Mouse (Mus musculus) ES-Bruce4 (cell line): ENCODE data around the gene Tmco5. TPM values are rescaled to one million over a fixed set of nuclear protein-coding genes. Genes with fewer than 3 reads are reported as not detected.

Experiments
- H3K27ac ChIP-seq: 2 replicates; pipeline ENCODE4 v1.5.1; 2012; ENCODE audit warnings: low read length, inconsistent platforms; ENCODE audit not compliant: insufficient read depth
- H3K27me3 ChIP-seq: 2 replicates; pipeline ENCODE4 v1.6.1; 2012; ENCODE audit warnings: mild to moderate bottlenecking, low read length, inconsistent platforms; ENCODE audit not compliant: control insufficient read depth, poor library complexity, insufficient read depth, severe bottlenecking
- H3K36me3 ChIP-seq: 2 replicates; pipeline ENCODE4 v1.6.1; 2012; ENCODE audit warnings: inconsistent platforms, mild to moderate bottlenecking, low read length, moderate library complexity; ENCODE audit not compliant: control insufficient read depth, poor library complexity, insufficient read depth, severe bottlenecking
- H3K4me1 ChIP-seq: one replicate; pipeline ENCODE4 v1.8.1; 2011; ENCODE audit warnings: low read length; ENCODE audit not compliant: control insufficient read depth, insufficient read depth
- H3K4me3 ChIP-seq: 2 replicates; pipeline ENCODE4 v1.5.1; 2011; ENCODE audit warnings: low read depth, mild to moderate bottlenecking, low read length
- H3K9ac ChIP-seq: 2 replicates; pipeline ENCODE4 v1.6.1; 2012; ENCODE audit warnings: low read depth, mild to moderate bottlenecking, inconsistent platforms; ENCODE audit not compliant: poor library complexity, severe bottlenecking
- H3K9me3 ChIP-seq: replicated peaks from 2 replicates; pipeline ENCODE4 v1.6.1; 2012; ENCODE audit warnings: mild to moderate bottlenecking, low read length, inconsistent platforms; ENCODE audit not compliant: control insufficient read depth, poor library complexity, insufficient read depth, severe bottlenecking
- CTCF ChIP-seq: IDR thresholded peaks from one replicate; pipeline ENCODE4 v1.8.1; 2011; ENCODE audit warnings: low read depth, low read length
- EP300 ChIP-seq: IDR thresholded peaks from 2 replicates; pipeline ENCODE4 v1.6.1; 2011; ENCODE audit warnings: low read depth, low read length; ENCODE audit not compliant: insufficient read depth
- POLR2A ChIP-seq: IDR thresholded peaks from one replicate; pipeline ENCODE4 v1.8.1; 2011; ENCODE audit warnings: low read length; ENCODE audit not compliant: insufficient read depth
- polyA plus RNA-seq: library from polyadenylated mRNA; stranded (reverse); fragments of >200 nt; gene quantifications from 2 replicates; pipeline ENCODE4 v1.2.4, GENCODE M21; 2011; ENCODE audit warnings: low read depth; ENCODE audit not compliant: missing spikeins, insufficient read depth, insufficient read length

Tmco5 gene
- polyA plus RNA-seq, result not detected in 2 replicates

DNA sequence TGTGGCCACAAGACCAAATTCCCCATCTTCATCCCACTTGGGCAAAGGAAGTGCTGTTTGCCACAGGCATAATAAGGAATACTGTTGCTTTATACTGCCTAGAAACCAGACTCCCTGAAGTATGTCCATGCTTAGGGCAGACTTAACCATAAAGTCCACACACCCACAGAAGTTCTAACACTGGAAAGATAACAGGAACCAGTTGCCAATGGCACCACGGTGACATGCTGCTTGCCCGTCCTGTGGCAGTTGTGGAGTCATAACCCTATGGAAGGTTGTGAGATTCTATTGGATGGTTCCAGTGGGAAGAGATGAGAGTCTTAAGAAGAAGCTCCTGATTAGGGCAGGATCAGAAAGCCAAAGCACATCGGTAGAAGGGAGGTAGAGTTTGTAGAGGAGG is at the start of gene Tmco5:
Gene Tmco5, plus strand, starts transcription at position 301 of the 400 bp plus-strand sequence.
- no peak within 1 kb of the TSS for H3K4me3 ChIP-seq
- H3K36me3 ChIP-seq, result no peaks in the 10 kb centered on the region
- no peak within 1 kb of the TSS for H3K27ac ChIP-seq
- no peaks in the 10 kb centered on the region for H3K27me3 ChIP-seq
- H3K9ac ChIP-seq, result no peak within 1 kb of the TSS
- no peak for TF ChIP-seq POLR2A
- no peak for TF ChIP-seq CTCF
- TF ChIP-seq EP300, result no peak
- no peaks in the 10 kb centered on the region for H3K4me1 ChIP-seq
- H3K9me3 ChIP-seq, result no peaks in the 10 kb centered on the region

DNA sequence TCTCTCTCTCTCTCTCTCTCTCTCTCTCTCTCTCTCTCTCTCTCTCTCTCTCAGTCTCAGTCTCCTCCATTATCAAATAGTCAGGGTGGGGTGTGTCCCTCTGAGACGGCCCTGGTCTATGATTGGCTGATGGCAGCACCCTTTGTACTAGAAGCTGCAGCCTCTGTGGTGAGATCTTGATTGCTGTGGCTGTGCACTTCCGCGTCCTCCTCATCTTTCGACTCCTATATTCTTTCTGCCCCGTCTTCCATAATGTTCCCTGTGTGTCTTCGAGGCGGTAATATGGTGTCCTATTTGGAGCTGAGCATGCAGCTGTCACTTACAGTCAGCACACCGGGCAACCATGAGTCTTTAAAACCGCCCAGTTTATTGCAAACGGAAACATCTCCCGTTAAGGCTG is 46.6 kb upstream of the Tmco5 start:
- no peaks in the 10 kb centered on the region for H3K9me3 ChIP-seq
- H3K27ac ChIP-seq, result no peak overlapping the region
- no peak overlapping the region for H3K9ac ChIP-seq
- no peak for TF ChIP-seq POLR2A
- no peak for TF ChIP-seq CTCF
- TF ChIP-seq EP300, result no peak
- no peaks in the 10 kb centered on the region for H3K36me3 ChIP-seq
- no peaks in the 10 kb centered on the region; the same call in 1 of the 2 replicates for H3K27me3 ChIP-seq
- no peaks in the 10 kb centered on the region for H3K4me1 ChIP-seq
- no peak overlapping the region for H3K4me3 ChIP-seq

DNA sequence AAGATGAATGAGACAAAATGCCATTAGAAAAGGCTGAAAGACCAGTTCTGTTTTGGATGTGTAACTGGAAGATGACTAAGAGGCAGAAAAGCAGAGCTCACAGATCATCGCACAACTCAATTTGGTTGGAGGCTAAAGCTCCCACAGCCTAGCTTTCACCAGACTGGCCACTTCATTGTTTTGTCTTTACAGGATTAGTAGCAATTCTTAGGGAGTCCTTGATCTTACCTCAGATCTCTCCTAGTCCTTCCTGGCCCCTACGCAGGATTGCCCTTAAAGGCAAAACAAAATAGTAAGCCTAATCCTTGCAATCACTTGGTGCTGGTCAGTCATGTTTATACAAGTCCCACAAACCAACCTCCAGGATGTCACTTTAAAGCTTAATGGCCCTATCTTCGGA is 40.7 kb upstream of the Tmco5 start:
- H3K4me1 ChIP-seq, result no peaks in the 10 kb centered on the region
- H3K4me3 ChIP-seq, result no peak overlapping the region
- TF ChIP-seq POLR2A, result no peak
- TF ChIP-seq CTCF, result no peak
- no peak for TF ChIP-seq EP300
- no peaks in the 10 kb centered on the region for H3K36me3 ChIP-seq
- H3K9me3 ChIP-seq, result no peaks in the 10 kb centered on the region
- no peak overlapping the region for H3K27ac ChIP-seq
- H3K27me3 ChIP-seq, result no peaks in the 10 kb centered on the region
- no peak overlapping the region for H3K9ac ChIP-seq

DNA sequence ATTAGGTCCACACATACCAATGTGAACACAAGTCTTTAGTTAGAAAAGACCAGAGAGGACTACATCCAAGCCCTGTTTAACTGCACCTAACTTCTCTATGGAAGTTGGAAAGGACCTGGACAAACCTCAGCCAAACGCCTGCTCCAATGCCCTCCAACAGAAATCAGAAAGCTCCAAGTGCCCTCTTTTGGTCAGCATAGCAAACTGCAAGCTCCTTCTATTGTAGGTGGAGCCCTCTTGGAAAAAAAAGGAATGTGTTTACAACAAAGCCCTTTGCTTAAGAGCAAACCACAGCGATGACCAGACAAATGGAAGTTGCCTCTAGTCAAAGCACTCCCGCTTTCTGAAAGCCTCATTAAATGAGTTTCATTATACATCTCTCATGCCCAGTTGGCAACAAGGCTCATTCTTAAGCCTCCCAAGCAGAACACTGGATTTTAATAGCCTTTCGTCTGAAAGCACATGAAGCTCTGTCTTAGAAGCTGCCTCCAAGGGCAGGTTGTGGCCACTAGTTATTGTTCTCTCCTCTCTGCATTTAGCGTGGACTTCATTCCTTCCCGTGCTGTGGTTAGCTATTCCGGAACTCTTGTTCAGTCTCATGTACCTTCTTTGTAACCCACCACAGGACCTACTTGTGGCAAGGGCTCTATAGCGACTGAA is 39.8 kb upstream of the Tmco5 start:
- no peak for TF ChIP-seq EP300
- TF ChIP-seq CTCF, result peak; percentile 24
- Histone ChIP-seq H3K27me3 (no peaks in the 10 kb centered on the region), H3K9ac (no peak overlapping the region), H3K36me3 (no peaks in the 10 kb centered on the region), H3K9me3 (no peaks in the 10 kb centered on the region), H3K4me1 (no peaks in the 10 kb centered on the region), H3K4me3 (no peak overlapping the region), H3K27ac (no peak overlapping the region)

DNA sequence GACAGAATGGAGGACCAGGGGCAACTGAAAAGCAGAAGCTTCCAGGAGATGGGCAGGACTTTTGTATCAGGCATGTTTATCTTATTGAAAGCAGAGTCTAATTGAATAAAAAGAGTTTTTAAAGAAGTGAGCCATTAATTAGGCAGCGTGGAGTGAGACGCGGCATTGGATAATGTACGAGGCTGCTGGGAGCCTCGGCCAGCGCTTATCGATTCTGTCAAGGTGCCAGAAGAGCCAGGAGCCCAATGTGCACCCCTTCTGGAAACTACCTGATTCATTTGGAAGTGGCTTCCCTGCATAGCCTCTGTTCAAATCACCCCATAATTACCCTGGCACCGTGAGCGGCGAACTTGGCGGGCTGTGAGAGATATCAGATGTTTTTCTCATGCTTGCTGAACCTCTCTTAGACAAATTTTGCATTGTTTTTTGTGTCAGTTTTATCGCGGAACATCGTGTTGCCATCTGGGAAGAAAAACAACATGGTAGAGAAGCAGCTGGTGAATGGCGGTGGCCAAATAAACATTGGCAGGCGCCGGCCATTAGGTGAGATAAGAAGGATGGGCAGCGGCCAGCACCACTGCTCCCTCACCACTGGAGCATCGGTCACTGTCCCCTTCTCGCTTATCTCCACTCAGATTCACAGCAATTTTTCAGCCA is 28.4 kb upstream of the Tmco5 start:
- Histone ChIP-seq H3K36me3 (no peaks in the 10 kb centered on the region), H3K9me3 (no peaks in the 10 kb centered on the region), H3K27ac (no peak overlapping the region), H3K4me1 (no peaks in the 10 kb centered on the region), H3K27me3 (no peaks in the 10 kb centered on the region), H3K4me3 (peak overlapping the region; percentile 44), H3K9ac (no peak overlapping the region)
- TF ChIP-seq EP300, result no peak
- no peak for TF ChIP-seq POLR2A
- no peak for TF ChIP-seq CTCF

DNA sequence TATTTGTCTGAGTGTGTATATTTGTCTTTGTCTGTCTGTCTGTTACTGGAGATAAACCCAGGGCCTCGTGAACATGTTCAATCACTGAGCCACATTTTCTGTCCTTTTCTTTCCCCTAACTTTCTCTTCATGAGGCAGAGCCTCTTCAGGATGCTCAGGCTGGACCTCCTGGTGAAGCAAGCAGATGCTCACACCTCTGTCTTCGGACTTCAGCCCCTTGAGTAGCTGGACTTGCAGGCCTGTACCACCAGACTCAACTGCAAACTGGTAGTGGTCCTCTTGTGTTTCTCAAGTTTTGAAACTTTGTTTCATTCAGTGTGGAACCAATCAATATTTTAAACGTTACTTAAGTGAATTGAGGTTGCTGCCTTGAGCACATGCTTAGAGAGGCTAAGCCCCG is 27.1 kb upstream of the Tmco5 start:
- no peak overlapping the region for H3K9ac ChIP-seq
- H3K9me3 ChIP-seq, result no peaks in the 10 kb centered on the region
- no peak overlapping the region for H3K4me3 ChIP-seq
- H3K27ac ChIP-seq, result no peak overlapping the region
- H3K4me1 ChIP-seq, result no peaks in the 10 kb centered on the region
- H3K27me3 ChIP-seq, result no peaks in the 10 kb centered on the region
- no peak for TF ChIP-seq EP300
- TF ChIP-seq CTCF, result no peak
- no peak for TF ChIP-seq POLR2A
- H3K36me3 ChIP-seq, result no peaks in the 10 kb centered on the region
